Mouse (Mus musculus) intestine, postnatal 0 days (tissue): ENCODE data around the gene F8a. TPM values are rescaled to one million over a fixed set of nuclear protein-coding genes. Genes with fewer than 3 reads are reported as not detected.
"Not testable (repeated sequence)": the region's sequence is repeated elsewhere in the genome, so short reads cannot be mapped to it uniquely, and the experiment has no call there.

Experiments
- ATAC-seq: fragments of 200-750 bp; cut with Nextera tagmentation; 2 replicates; pipeline ENCODE4 v1.8.0; 2017; ENCODE audit warnings: mild to moderate bottlenecking, moderate TSS enrichment, moderate library complexity
- H3K27ac ChIP-seq: fragments of 300-500 bp; sonication (generic); 2 replicates; pipeline ENCODE4 v1.5.1; 2014; ENCODE audit warnings: mild to moderate bottlenecking, low read depth, low read length, moderate library complexity
- H3K27me3 ChIP-seq: fragments of 300-500 bp; sonication (generic); replicated peaks from 2 replicates; pipeline ENCODE4 v1.6.1; 2014; ENCODE audit warnings: low read length, mixed read lengths; ENCODE audit not compliant: control insufficient read depth, insufficient read depth
- H3K36me3 ChIP-seq: fragments of 300-500 bp; sonication (generic); 2 replicates; pipeline ENCODE4 v1.6.1; 2014; ENCODE audit warnings: mild to moderate bottlenecking, moderate library complexity; ENCODE audit not compliant: control insufficient read depth, insufficient read depth
- H3K4me1 ChIP-seq: fragments of 300-500 bp; sonication (generic); replicated peaks from 2 replicates; pipeline ENCODE4 v1.6.1; 2014; ENCODE audit warnings: antibody characterized with exemption, low read length, mixed read lengths; ENCODE audit not compliant: control insufficient read depth, insufficient read depth
- H3K4me2 ChIP-seq: fragments of 300-500 bp; sonication (generic); replicated peaks from 2 replicates; pipeline ENCODE4 v1.6.1; 2014; ENCODE audit warnings: low read depth, mild to moderate bottlenecking, moderate library complexity
- H3K4me3 ChIP-seq: fragments of 300-500 bp; sonication (generic); 2 replicates; pipeline ENCODE4 v1.5.1; 2014; ENCODE audit warnings: low read depth, low read length
- H3K9ac ChIP-seq: fragments of 300-500 bp; sonication (generic); 2 replicates; pipeline ENCODE4 v1.6.1; 2014; ENCODE audit warnings: mild to moderate bottlenecking, low read depth, low read length
- H3K9me3 ChIP-seq: fragments of 300-500 bp; sonication (generic); 2 replicates; pipeline ENCODE4 v1.6.1; 2016; ENCODE audit warnings: mixed run types; ENCODE audit not compliant: control insufficient read depth
- WGBS: fragments of 180-500 bp; shearing (Covaris S2); extraction: QIAGEN DNeasy Blood & Tissue Kit; methylation state at CpG from one replicate; pipeline ENCODE4 v1.1.7; 2014; 5-methylcytosine and 5-hydroxymethylcytosine counted together
- polyA plus RNA-seq: library from polyadenylated mRNA; unstranded; fragments of >200 nt; fragmentation: Nextera tagmentation; extraction: Ambion mirVana; gene quantifications from 2 replicates; pipeline ENCODE4 v1.2.1, GENCODE M21; 2015

Gene F8a
- polyA plus RNA-seq, 1 experiment from 2014 or later, result 21.8 TPM

- H3K27ac ChIP-seq, H3K9me3 ChIP-seq, ATAC-seq, H3K27me3 ChIP-seq, H3K9ac ChIP-seq, H3K4me1 ChIP-seq, H3K4me2 ChIP-seq, H3K36me3 ChIP-seq, H3K4me3 ChIP-seq: not testable (repeated sequence)
- WGBS, result 89% methylated on average over 14 of the region's 14 CpGs
These were observed 37.2 kb downstream of the F8a start, which contains the start of gene Xlr3c for GRCm38 (mm10) chrX:73265270-73265669. Gene Xlr3c, minus strand, starts transcription at chrX:73265390.

Other genes starting within 250 kb of the F8a start
- 1.6 and 1.7 TPM in 2 replicates for gene Zfp185, start 241.0 kb upstream of the F8a start, polyA plus RNA-seq
- not detected in 2 replicates for gene Pnma5, start 191.2 kb upstream of the F8a start, polyA plus RNA-seq
- 0.04 TPM in 1 of 2 replicates, not detected in the other for gene Pnma3, start 163.5 kb upstream of the F8a start, polyA plus RNA-seq
- 1.9 and 4.1 TPM in 2 replicates for gene Xlr4a, start 145.8 kb upstream of the F8a start, polyA plus RNA-seq
- gene Xlr3a, start 131.2 kb upstream of the F8a start, polyA plus RNA-seq, result 2.8 and 6.3 TPM in 2 replicates
- gene Gm14685, start 111.2 kb upstream of the F8a start, polyA plus RNA-seq, result 1.8 and 2.4 TPM in 2 replicates
- 0.17 TPM in 1 of 2 replicates, not detected in the other for gene Xlr5b, start 79.5 kb upstream of the F8a start, polyA plus RNA-seq
- 1.4 and 1.8 TPM in 2 replicates for gene DXBay18, start 78.8 kb upstream of the F8a start, polyA plus RNA-seq
- not detected in 2 replicates for gene Spin2d, start 51.3 kb upstream of the F8a start, polyA plus RNA-seq
- gene Xlr3b, start 36.1 kb upstream of the F8a start, polyA plus RNA-seq, result 0.91 and 2.6 TPM in 2 replicates
- 0.50 and 0.88 TPM in 2 replicates for gene Xlr4b, start 14.0 kb upstream of the F8a start, polyA plus RNA-seq
- 0.40 and 0.63 TPM in 2 replicates for gene Xlr4c, start 14.8 kb downstream of the F8a start, polyA plus RNA-seq
- not detected in 2 replicates for gene Xlr3c, start 37.1 kb downstream of the F8a start, polyA plus RNA-seq
- 0.65 and 0.97 TPM in 2 replicates for gene Xlr5a, start 64.7 kb downstream of the F8a start, polyA plus RNA-seq
- gene Xlr5c, start 64.7 kb downstream of the F8a start, polyA plus RNA-seq, result 0.54 and 0.59 TPM in 2 replicates
- gene Gm45015, start 108.5 kb downstream of the F8a start, polyA plus RNA-seq, result not detected in 2 replicates
- 2.2 and 2.3 TPM in 2 replicates for gene Zfp275, start 114.3 kb downstream of the F8a start, polyA plus RNA-seq
- gene Gm18336, start 170.4 kb downstream of the F8a start, polyA plus RNA-seq, result not detected in 2 replicates
- gene Zfp92, start 182.8 kb downstream of the F8a start, polyA plus RNA-seq, result 0.21 and 0.26 TPM in 2 replicates
- gene Trex2, start 207.1 kb downstream of the F8a start, polyA plus RNA-seq, result not detected in 2 replicates
- gene Haus7, start 230.8 kb downstream of the F8a start, polyA plus RNA-seq, result 38.2 and 38.6 TPM in 2 replicates